ENCODE assay signal across 15 mouse cellular contexts in the genomic region with DNA sequence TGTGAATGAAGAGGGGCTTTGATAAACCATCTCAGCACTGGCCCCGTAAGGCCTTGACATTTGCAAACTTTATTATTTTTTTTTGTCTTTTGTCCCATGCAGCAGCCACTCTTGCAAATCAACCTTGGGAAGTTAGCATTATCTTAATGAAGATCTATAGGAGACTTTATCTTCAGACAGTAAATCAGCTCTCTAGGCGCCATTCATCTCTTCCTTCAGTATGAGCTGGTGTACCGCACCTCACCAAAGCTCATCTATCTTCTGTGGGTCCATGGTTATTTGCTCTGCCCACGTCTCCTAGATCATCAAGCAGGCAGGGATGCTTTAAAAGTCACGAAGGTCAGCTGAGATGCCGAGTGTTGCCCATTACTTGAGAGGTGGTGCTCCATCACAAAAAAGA.
DNase-seq lines count a peak whose midpoint lies in the region; TF ChIP-seq lines count a peak whose summit lies in the region.
"Had no signal": no experiment of that assay in that cellular context is flagged by ENCODE, and none has a peak within 500 bp of the region (broad histone marks: within the 10 kb centered on the region; RNA-seq: fewer than 3 reads in every experiment).

No protein-coding gene starts in this region.

- H3K9ac ChIP-seq in heart, adult 2 months (ENCODE audit: low read depth, low read length): no peak overlapping the region

- intact Hi-C loops in heart, adult 2 months (cut with DNase I): loop anchor here (5.0 kb wide), 1 partner anchor 460 kb away; no protein-coding TSS in a partner anchor

- no peak for TF ChIP-seq CTCF in heart, adult 2 months (IDR thresholded peaks at IDR 0.05)

- H3K4me1 ChIP-seq in heart, adult 2 months (ENCODE audit: control insufficient read depth, insufficient read depth, low read length): peaks cover 20% of the 10 kb centered on the region

- no peak overlapping the region for H3K4me3 ChIP-seq in heart, adult 2 months

- peaks cover 5% of the 10 kb centered on the region for H3K79me2 ChIP-seq in heart, adult 2 months (replicated peaks; ENCODE audit: control insufficient read depth, insufficient read depth, low read length)

- TF ChIP-seq EP300 in heart, adult 2 months (IDR thresholded peaks at IDR 0.05; ENCODE audit: insufficient read depth, low read depth, low read length): no peak

- peaks cover 6% of the 10 kb centered on the region for H3K36me3 ChIP-seq in heart, adult 2 months (ENCODE audit: control insufficient read depth, insufficient read depth, low read length)

- WGBS in heart, adult 2 months: 93% methylated on average over 6 of the region's 6 CpGs

- no peak for TF ChIP-seq POLR2A in heart, adult 2 months (IDR thresholded peaks at IDR 0.05; ENCODE audit: insufficient read depth, low read depth, low read length)

- no peak overlapping the region for H3K27ac ChIP-seq in heart, adult 2 months

- H3K27me3 ChIP-seq in heart, adult 2 months (ENCODE audit: control insufficient read depth, insufficient read depth, low read length): no peaks in the 10 kb centered on the region
- H3K27me3 ChIP-seq: CH12.LX, Patski had no signal

- peak; percentile 74 for DNase-seq in heart, adult 11 months
- no peak for DNase-seq in heart, adult 2 months
- DNase-seq: adrenal gland, adult 2 months; adrenal gland, adult 8-10 months; adrenal gland, postnatal 10 days; adrenal gland, postnatal 14 days; adrenal gland, postnatal 25 days; adrenal gland, postnatal 36 days; B cell, adult 2 months; cerebellum, adult 11 months; cerebellum, adult 11-12 months; cerebellum, adult 18-20 months; cerebellum, adult 2 months had no signal
